Mouse (Mus musculus): ENCODE data around the gene Olfr1511. TPM values are rescaled to one million over a fixed set of nuclear protein-coding genes. Genes with fewer than 3 reads are reported as not detected.

Gene Olfr1511
- total RNA-seq (2023), result not detected

DNA sequence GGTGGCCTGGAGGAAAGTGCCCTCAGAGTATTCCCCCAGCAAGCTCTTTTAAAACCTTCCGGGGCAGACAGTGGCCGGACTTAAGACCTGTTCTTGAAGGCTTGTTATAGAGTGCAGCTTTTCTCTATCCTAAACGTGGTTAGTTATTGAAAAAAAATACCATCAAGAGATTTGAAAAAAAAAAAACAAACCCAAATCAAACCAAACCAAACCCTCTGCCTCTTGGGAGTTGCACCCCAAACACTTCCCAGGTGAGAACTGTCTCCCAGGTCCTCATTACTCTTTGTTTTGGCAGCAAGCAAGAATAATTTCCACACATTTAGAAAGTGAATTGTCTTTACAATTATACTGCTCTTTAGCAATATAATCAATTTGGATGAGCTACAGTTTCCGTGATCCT, at the start of gene Olfr1511:
Gene Olfr1511, minus strand, starts transcription at position 101 of the 400 bp plus-strand sequence.

DNA sequence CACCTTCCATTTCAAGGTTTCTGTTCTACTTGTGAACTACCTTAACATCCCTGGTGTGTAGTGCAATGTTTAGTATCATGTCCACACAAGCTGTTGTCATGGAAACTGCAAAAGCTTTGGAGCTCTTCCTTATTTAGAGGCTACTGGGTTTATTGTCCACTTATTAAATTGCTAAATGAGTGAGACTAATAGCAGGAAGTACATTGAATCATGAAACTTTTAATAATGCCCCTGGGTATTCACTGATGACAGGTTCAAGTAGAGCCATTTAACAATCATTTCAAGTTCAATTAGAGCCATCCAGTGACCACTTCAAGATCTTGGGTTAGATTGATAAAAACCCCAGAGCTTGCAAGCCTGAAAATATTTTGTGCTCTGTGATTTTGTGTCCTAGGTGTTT, 45.5 kb upstream of the Olfr1511 start, which contains the start of gene Olfr1509:
Gene Olfr1509, plus strand, starts transcription at position 301 of the 400 bp plus-strand sequence.

DNA sequence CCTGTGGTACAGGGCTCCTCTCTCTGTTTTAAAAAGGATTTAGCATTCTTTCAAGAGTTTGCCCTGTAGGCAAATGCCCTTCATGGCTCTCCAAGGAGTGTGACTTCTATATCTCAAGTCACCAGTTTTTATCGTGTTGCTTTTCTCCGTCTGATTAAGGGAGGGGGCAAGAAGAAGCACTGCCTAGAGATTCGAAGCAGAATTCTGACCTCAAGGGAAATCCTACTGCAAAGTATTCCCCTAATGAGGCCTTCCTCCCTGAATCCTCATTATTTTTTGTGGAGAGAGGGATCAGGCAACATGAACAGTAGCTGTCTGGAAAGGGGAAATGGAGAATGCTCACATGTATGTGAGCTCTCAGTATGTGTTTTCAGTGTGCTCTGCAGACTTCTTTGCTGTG, 17.1 kb upstream of the Olfr1511 start, which contains the start of gene Olfr1510:
Gene Olfr1510, minus strand, starts transcription at position 101 of the 400 bp plus-strand sequence.

DNA sequence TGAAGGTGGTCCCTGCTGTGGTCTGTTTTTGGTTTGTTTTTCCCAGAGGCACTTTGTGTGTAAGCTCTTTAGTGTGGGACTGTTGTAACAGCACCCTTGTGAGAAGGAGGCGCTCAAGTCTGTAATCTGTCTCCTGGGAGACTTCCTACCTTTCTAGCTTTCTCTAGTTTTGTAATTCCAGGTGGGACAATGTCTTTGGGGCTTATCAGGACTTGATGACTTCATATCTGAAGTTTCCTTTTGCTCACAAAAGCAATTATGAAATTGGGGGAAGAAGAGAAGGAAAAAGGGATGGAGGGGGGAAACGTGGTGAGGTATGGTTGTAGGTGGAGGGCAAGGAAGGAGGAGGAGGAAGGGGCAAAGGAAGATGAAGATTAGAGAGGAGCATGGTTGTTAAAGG, 18.1 kb downstream of the Olfr1511 start, which contains the start of gene Olfr1512:
Gene Olfr1512, minus strand, starts transcription at position 101 of the 400 bp plus-strand sequence.

DNA sequence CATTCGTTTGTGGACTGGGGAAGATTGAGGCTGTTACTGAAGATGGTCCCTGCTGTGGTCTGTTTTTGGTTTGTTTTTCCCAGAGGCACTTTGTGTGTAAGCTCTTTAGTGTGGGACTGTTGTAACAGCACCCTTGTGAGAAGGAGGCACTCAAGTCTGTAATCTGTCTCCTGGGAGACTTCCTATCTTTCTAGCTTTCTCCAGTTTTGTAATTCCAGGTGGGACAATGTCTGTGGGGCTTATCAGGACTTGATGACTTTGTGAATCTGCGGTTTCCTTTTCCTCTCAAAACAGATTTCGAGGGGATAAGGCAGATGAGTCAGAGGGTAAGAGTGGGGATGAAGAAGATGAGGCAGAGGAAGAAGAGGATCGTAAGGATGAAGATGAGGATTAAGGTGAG, 40.9 kb downstream of the Olfr1511 start, which contains the start of gene Olfr1513:
Gene Olfr1513, minus strand, starts transcription at position 101 of the 400 bp plus-strand sequence.

Other genes with a start within 250 kb of the Olfr1511 start
- gene Supt16, start 200.0 kb downstream of the Olfr1511 start, total RNA-seq (2023), result 67.1 TPM
- 241 TPM for gene Chd8, start 139.6 kb downstream of the Olfr1511 start, total RNA-seq (2023)
- 112 TPM for gene Tox4, start 118.2 kb downstream of the Olfr1511 start, total RNA-seq (2023)
- 16.2 TPM for gene Rab2b, start 117.8 kb downstream of the Olfr1511 start, total RNA-seq (2023)
- gene Mettl3, start 92.3 kb downstream of the Olfr1511 start, total RNA-seq (2023), result 67.4 TPM
- 3.6 TPM for gene Sall2, start 68.6 kb downstream of the Olfr1511 start, total RNA-seq (2023)
- gene Olfr1513, start 41.0 kb downstream of the Olfr1511 start, total RNA-seq (2023), result not detected
- not detected for gene Olfr1512, start 18.2 kb downstream of the Olfr1511 start, total RNA-seq (2023)
- gene Olfr1510, start 17.0 kb upstream of the Olfr1511 start, total RNA-seq (2023), result not detected
- gene Olfr1509, start 45.6 kb upstream of the Olfr1511 start, total RNA-seq (2023), result not detected
- gene Olfr1508, start 70.1 kb upstream of the Olfr1511 start, total RNA-seq (2023), result not detected
- not detected for gene Olfr1507, start 98.4 kb upstream of the Olfr1511 start, total RNA-seq (2023)